Mouse (Mus musculus): ENCODE measurements around the gene Smagp. TPM values are rescaled to one million over a fixed set of nuclear protein-coding genes. Genes with fewer than 3 reads are reported as not detected.
A peak's percentile ranks its signal among the peaks of the same experiment; 100 is the strongest.

Gene Smagp
- polyA plus RNA-seq, 1 experiment from 2014 or later = 21.7 TPM

GRCm38 (mm10) chr15:100633341-100633740 lies 3.4 kb downstream of the Smagp start:
- H3K27ac ChIP-seq (ENCODE audit: low read depth) = 0 out of 2 replicates have a peak overlapping the region, but pooled peaks have one; percentile 75
- H3K27me3 ChIP-seq (ENCODE audit: insufficient read depth, low read length) = peaks cover 16% of the 10 kb centered on the region
- no peak for DNase-seq
- TF ChIP-seq EP300 (IDR thresholded peaks at IDR 0.05; ENCODE audit: low read depth) (no peak), CTCF (IDR thresholded peaks at IDR 0.05; ENCODE audit: low read depth) (no peak)
- no peak for ATAC-seq
- H3K36me3 ChIP-seq (replicated peaks; ENCODE audit: insufficient read depth, low read length) = no peaks in the 10 kb centered on the region
- H3K4me3 ChIP-seq (ENCODE audit: low read depth, low read length) = no peak overlapping the region
- H3K9me3 ChIP-seq (ENCODE audit: low read length) = no peaks in the 10 kb centered on the region
- H3K4me1 ChIP-seq (ENCODE audit: insufficient read depth) = peaks cover 38% of the 10 kb centered on the region
- no peak overlapping the region for H3K4me2 ChIP-seq (ENCODE audit: low read depth, low read length)
- H3K9ac ChIP-seq (replicated peaks) = no peak overlapping the region
- WGBS (ENCODE audit: insufficient replicate concordance) = 70% methylated on average over 10 of the region's 10 CpGs

GRCm38 (mm10) chr15:100632323-100632722 lies 4.4 kb downstream of the Smagp start:
- Histone ChIP-seq H3K27ac (ENCODE audit: low read depth) (peak overlapping the region; percentile 75), H3K9me3 (ENCODE audit: low read length) (no peaks in the 10 kb centered on the region), H3K27me3 (ENCODE audit: insufficient read depth, low read length) (peaks cover 16% of the 10 kb centered on the region), H3K9ac (replicated peaks) (no peak overlapping the region), H3K4me2 (ENCODE audit: low read depth, low read length) (no peak overlapping the region), H3K4me3 (ENCODE audit: low read depth, low read length) (no peak overlapping the region), H3K36me3 (replicated peaks; ENCODE audit: insufficient read depth, low read length) (no peaks in the 10 kb centered on the region), H3K4me1 (ENCODE audit: insufficient read depth) (peaks cover 43% of the 10 kb centered on the region)
- TF ChIP-seq EP300 (IDR thresholded peaks at IDR 0.05; ENCODE audit: low read depth) (no peak), CTCF (IDR thresholded peaks at IDR 0.05; ENCODE audit: low read depth) (no peak)
- peak; percentile 42 for ATAC-seq
- no peak for DNase-seq
- WGBS (ENCODE audit: insufficient replicate concordance) = 44% methylated on average over 5 of the region's 5 CpGs

- H3K27ac ChIP-seq (ENCODE audit: low read depth) = peak overlapping the region; percentile 75
- H3K9ac ChIP-seq (replicated peaks) = peak overlapping the region; percentile 26; the same call in 1 of the 2 replicates
- no peak for TF ChIP-seq CTCF (IDR thresholded peaks at IDR 0.05; ENCODE audit: low read depth)
- TF ChIP-seq EP300 (IDR thresholded peaks at IDR 0.05; ENCODE audit: low read depth) = no peak
- no peaks in the 10 kb centered on the region for H3K9me3 ChIP-seq (ENCODE audit: low read length)
- DNase-seq (no peak), ATAC-seq (peak; percentile 42)
- H3K27me3 ChIP-seq (ENCODE audit: insufficient read depth, low read length) = peaks cover 16% of the 10 kb centered on the region
- peaks cover 43% of the 10 kb centered on the region for H3K4me1 ChIP-seq (ENCODE audit: insufficient read depth)
- no peaks in the 10 kb centered on the region for H3K36me3 ChIP-seq (replicated peaks; ENCODE audit: insufficient read depth, low read length)
- 32% methylated on average over 12 of the region's 12 CpGs for WGBS (ENCODE audit: insufficient replicate concordance)
- no peak overlapping the region for H3K4me3 ChIP-seq (ENCODE audit: low read depth, low read length)
- H3K4me2 ChIP-seq (ENCODE audit: low read depth, low read length) = 0 out of 2 replicates have a peak overlapping the region, but pooled peaks have one; percentile 19
Observed at GRCm38 (mm10) chr15:100631454-100632170, 5.1 kb downstream of the Smagp start.

- Histone ChIP-seq H3K4me3 (ENCODE audit: low read depth, low read length) (no peak overlapping the region), H3K36me3 (replicated peaks; ENCODE audit: insufficient read depth, low read length) (no peaks in the 10 kb centered on the region), H3K4me1 (ENCODE audit: insufficient read depth) (peaks cover 35% of the 10 kb centered on the region), H3K4me2 (ENCODE audit: low read depth, low read length) (no peak overlapping the region), H3K9me3 (ENCODE audit: low read length) (no peaks in the 10 kb centered on the region), H3K27me3 (ENCODE audit: insufficient read depth, low read length) (0 out of 2 replicates have a peak, but pooled peaks cover 3% of the 10 kb centered on the region), H3K9ac (replicated peaks) (no peak overlapping the region), H3K27ac (ENCODE audit: low read depth) (no peak overlapping the region)
- WGBS (ENCODE audit: insufficient replicate concordance) = 79% methylated on average over 3 of the region's 3 CpGs
- DNase-seq = no peak
- no peak for TF ChIP-seq EP300 (IDR thresholded peaks at IDR 0.05; ENCODE audit: low read depth)
- TF ChIP-seq CTCF (IDR thresholded peaks at IDR 0.05; ENCODE audit: low read depth) = no peak
- ATAC-seq = no peak
Observed at GRCm38 (mm10) chr15:100630126-100630525, 6.6 kb downstream of the Smagp start.

GRCm38 (mm10) chr15:100628797-100629196 lies 7.9 kb downstream of the Smagp start:
- 0 out of 2 replicates have a peak, but pooled peaks have one; percentile 26 for ATAC-seq
- no peak overlapping the region for H3K4me2 ChIP-seq (ENCODE audit: low read depth, low read length)
- WGBS (ENCODE audit: insufficient replicate concordance) = 47% methylated on average over 7 of the region's 7 CpGs
- H3K4me1 ChIP-seq (ENCODE audit: insufficient read depth) = peaks cover 37% of the 10 kb centered on the region
- DNase-seq = no peak
- no peak for TF ChIP-seq CTCF (IDR thresholded peaks at IDR 0.05; ENCODE audit: low read depth)
- TF ChIP-seq EP300 (IDR thresholded peaks at IDR 0.05; ENCODE audit: low read depth) = no peak
- H3K36me3 ChIP-seq (replicated peaks; ENCODE audit: insufficient read depth, low read length) = no peaks in the 10 kb centered on the region
- H3K27me3 ChIP-seq (ENCODE audit: insufficient read depth, low read length) = no peaks in the 10 kb centered on the region
- H3K27ac ChIP-seq (ENCODE audit: low read depth) = peak overlapping the region; percentile 39; the same call in 1 of the 2 replicates
- H3K4me3 ChIP-seq (ENCODE audit: low read depth, low read length) = no peak overlapping the region
- no peak overlapping the region for H3K9ac ChIP-seq (replicated peaks)
- H3K9me3 ChIP-seq (ENCODE audit: low read length) = no peaks in the 10 kb centered on the region

GRCm38 (mm10) chr15:100627774-100628370 lies 8.9 kb downstream of the Smagp start:
- H3K27ac ChIP-seq (ENCODE audit: low read depth) = peak overlapping the region; percentile 44
- ATAC-seq = no peak
- H3K36me3 ChIP-seq (replicated peaks; ENCODE audit: insufficient read depth, low read length) = no peaks in the 10 kb centered on the region
- no peak for DNase-seq
- peaks cover 35% of the 10 kb centered on the region for H3K4me1 ChIP-seq (ENCODE audit: insufficient read depth)
- no peak overlapping the region for H3K4me3 ChIP-seq (ENCODE audit: low read depth, low read length)
- TF ChIP-seq CTCF (IDR thresholded peaks at IDR 0.05; ENCODE audit: low read depth) (no peak), EP300 (IDR thresholded peaks at IDR 0.05; ENCODE audit: low read depth) (no peak)
- peak overlapping the region; percentile 7; the same call in 1 of the 2 replicates for H3K9ac ChIP-seq (replicated peaks)
- H3K9me3 ChIP-seq (ENCODE audit: low read length) = no peaks in the 10 kb centered on the region
- no peaks in the 10 kb centered on the region for H3K27me3 ChIP-seq (ENCODE audit: insufficient read depth, low read length)
- H3K4me2 ChIP-seq (ENCODE audit: low read depth, low read length) = no peak overlapping the region
- WGBS (ENCODE audit: insufficient replicate concordance) = 47% methylated on average over 11 of the region's 11 CpGs
